Mouse (Mus musculus) brain, embryonic 14.5 days (tissue): ENCODE results near the gene Prdx1.

Experiments used
- CTCF ChIP-seq: fragments of 200-500 bp; IDR thresholded peaks from 2 replicates; pipeline ENCODE4 v1.5.1; 2012; ENCODE audit warnings: inconsistent platforms, mild to moderate bottlenecking, moderate library complexity, borderline replicate concordance; ENCODE audit not compliant: insufficient read depth, insufficient read length; ENCODE audit errors: extremely low read depth
- POLR2A ChIP-seq: fragments of 200-500 bp; IDR thresholded peaks from 2 replicates; pipeline ENCODE4 v1.6.1; 2012; ENCODE audit warnings: mild to moderate bottlenecking, inconsistent platforms, borderline replicate concordance; ENCODE audit not compliant: poor library complexity, insufficient read depth, insufficient read length, severe bottlenecking; ENCODE audit errors: extremely low read depth

- TF ChIP-seq POLR2A (no peak), CTCF (peak; percentile 42; the same call in 1 of the 2 replicates)
Measured at GRCm38 (mm10) chr4:116644326-116644725, 41.0 kb upstream of the Prdx1 start.
